Mouse (Mus musculus): ENCODE data around the gene Chn2.
A peak's percentile ranks its signal among the peaks of the same experiment; 100 is the strongest.

Gene Chn2

DNA sequence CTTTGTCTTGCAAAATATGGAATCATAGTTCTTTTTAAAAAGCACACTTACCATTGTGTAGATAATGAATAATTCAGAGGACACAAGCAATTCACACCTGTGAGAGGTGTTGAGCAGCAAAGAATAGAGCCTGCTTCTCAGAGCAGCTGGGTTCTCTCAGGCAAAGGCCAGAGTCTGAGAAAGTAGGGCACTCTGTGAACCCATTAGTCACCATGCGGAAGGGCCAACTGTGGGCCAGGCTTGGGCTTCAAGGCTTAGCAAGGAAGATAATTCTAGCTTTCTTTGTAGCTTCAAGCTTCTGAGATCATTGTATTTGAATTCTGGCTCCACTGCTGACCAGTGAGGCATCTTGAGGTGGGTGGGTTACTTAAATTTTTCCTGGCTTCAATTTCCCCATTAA lies 2.8 kb downstream of the Chn2 start:
- DNase-seq (ENCODE audit: low spot score), result no peak

DNA sequence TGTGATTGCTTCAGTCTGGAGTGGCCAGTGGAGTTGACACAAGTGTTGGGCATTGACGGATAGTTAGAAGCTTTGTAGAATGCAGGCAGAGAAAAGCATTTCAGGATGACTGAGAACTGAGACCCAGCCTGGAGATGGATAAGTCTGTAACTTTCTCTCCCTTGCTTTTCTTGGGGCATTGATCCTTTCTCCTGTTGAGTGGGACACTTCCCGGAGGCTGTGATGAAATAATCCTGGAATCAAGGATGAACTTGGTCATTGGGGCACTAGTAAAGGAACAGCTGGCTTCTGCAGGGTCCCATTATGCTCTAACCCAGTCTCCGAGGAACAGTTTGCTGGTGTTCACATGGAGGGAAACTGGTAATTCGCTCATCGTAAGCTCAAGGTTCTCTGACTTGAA lies 4.2 kb downstream of the Chn2 start:
- DNase-seq (ENCODE audit: low spot score), result no peak

- no peak for DNase-seq (ENCODE audit: low spot score)
These were observed 6.7 kb downstream of the Chn2 start for GRCm38 (mm10) chr6:54045748-54046721.

- DNase-seq (ENCODE audit: low spot score), result no peak
These were observed 7.8 kb downstream of the Chn2 start for GRCm38 (mm10) chr6:54046884-54047747.

- no peak for DNase-seq (ENCODE audit: low spot score)
These were observed 9.4 kb downstream of the Chn2 start for GRCm38 (mm10) chr6:54048768-54049167.

- DNase-seq (ENCODE audit: low spot score), result no peak
These were observed 11.8 kb downstream of the Chn2 start for GRCm38 (mm10) chr6:54051173-54051572.

GRCm38 (mm10) chr6:54052124-54052523 lies 12.8 kb downstream of the Chn2 start:
- no peak for DNase-seq (ENCODE audit: low spot score)

DNA sequence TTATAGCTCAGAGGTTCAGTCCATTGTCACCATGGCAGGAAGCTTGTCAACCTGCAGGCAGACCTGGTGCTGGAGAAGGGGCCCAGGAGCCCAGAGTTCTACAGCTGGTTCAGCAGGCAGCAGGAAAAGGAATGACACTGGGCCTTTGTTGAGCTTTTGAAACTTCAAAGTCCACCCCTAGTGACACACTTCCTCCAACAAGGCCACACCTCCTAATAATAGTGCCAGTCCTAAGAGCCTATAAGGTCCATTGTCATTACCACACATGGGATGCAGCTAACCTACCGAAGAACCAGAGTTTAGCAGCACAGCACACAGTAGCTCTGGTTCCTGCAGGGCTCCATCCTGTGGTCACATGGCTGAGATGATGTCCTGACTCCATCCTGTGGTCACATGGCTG lies 13.3 kb downstream of the Chn2 start:
- no peak for DNase-seq (ENCODE audit: low spot score)

GRCm38 (mm10) chr6:54053316-54053715 lies 14.0 kb downstream of the Chn2 start:
- no peak for DNase-seq (ENCODE audit: low spot score)

- no peak for DNase-seq (ENCODE audit: low spot score)
These were observed 16.0 kb downstream of the Chn2 start for GRCm38 (mm10) chr6:54055387-54055786.

DNA sequence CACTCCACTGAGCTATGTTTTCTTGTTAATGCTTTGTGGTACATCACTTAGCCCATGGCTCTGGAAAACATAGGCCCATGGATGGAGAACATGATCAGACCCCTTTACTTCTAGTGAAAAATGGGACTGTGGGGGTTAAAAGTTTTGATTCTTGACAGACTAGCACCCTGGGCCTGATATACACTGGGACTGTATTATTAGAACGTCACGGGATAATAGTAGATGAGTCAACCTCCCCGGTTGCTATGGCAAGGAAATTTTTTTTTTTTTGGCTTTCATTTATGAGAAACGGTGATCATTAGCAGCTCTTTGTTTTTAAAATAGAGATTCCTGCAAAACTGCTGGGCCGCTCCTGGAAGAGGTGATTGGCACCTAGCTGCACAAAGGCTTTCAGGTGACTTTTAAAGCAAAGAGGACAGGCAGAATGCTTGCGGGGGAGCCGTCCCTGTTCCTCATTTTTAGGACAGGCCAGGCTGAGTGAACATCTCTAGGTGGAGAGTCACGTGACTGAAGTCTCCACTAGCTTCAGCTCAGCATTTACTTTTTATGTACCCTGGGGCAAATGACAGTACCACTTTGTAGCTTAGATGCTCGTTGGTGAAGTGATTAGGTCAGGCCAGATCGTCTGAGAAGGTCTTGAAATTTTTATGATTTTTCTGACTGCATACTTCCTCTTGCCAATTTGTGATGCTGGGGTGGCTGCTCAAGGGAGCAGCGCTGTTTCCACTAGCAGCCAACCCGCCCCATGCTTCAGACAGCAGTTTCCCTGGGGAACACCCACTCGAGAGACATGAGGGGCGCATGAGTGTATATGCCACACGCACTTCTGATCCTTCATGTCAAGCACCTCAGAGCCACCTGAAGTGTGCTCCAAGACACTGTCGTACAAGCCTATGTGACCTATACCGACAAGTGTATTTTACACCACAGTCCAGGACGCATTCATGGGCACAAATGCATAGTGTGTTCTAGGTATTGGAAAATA lies 17.5 kb downstream of the Chn2 start:
- no peak for DNase-seq (ENCODE audit: low spot score)

GRCm38 (mm10) chr6:54057661-54058060 lies 18.3 kb downstream of the Chn2 start:
- DNase-seq (ENCODE audit: low spot score), result no peak

DNA sequence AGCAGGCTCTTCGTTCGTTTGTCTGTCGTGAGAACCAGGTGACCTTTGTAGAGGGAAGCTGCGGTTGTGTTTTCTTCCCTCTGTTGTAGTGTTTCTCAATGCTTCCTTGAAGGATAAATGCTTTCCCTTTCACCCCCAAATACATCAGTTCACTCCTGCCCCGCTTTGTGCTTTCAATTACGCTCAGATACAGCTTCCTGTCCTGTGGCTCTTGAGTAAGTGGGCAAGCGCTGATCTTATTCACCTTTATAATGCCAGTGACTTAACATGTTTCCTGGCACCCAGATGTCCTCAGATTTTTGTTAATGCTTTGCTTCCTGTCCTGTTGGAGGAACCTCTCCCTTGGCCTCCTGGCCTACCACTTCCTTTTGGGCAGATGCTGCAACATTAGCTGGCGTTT lies 19.5 kb downstream of the Chn2 start:
- DNase-seq (ENCODE audit: low spot score), result no peak

DNA sequence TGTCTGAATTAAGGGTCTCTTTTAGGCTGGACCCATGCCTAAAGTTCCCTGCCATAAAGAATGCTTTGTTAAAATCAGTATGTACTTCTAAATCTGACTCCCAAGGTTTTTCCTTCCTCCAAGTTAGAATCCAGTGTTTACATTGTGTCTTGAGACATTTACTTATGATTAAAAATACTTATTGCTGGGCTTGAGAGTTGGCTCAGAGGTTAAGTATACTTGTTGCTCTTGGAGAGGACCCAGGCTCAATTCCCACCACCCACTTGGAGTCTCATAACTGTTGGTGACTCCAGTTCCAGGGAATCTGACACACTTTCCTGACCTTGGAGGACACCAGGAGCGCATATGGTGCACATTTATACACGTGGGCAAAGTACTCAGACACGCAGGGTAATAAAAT lies 20.9 kb downstream of the Chn2 start:
- no peak for DNase-seq (ENCODE audit: low spot score)

- DNase-seq (ENCODE audit: low spot score), result no peak
These were observed 22.0 kb downstream of the Chn2 start for GRCm38 (mm10) chr6:54061375-54061774.

GRCm38 (mm10) chr6:54063878-54064277 lies 24.5 kb downstream of the Chn2 start:
- no peak for DNase-seq (ENCODE audit: low spot score)

GRCm38 (mm10) chr6:54067380-54067779 lies 28.0 kb downstream of the Chn2 start:
- DNase-seq (ENCODE audit: low spot score), result no peak

- DNase-seq (ENCODE audit: low spot score), result no peak
These were observed 29.5 kb downstream of the Chn2 start for GRCm38 (mm10) chr6:54068882-54069281.

- DNase-seq (ENCODE audit: low spot score), result peak; percentile 40
These were observed 31.4 kb downstream of the Chn2 start for GRCm38 (mm10) chr6:54070736-54071135.

- no peak for DNase-seq (ENCODE audit: low spot score)
These were observed 32.1 kb downstream of the Chn2 start for GRCm38 (mm10) chr6:54071478-54071877.

DNA sequence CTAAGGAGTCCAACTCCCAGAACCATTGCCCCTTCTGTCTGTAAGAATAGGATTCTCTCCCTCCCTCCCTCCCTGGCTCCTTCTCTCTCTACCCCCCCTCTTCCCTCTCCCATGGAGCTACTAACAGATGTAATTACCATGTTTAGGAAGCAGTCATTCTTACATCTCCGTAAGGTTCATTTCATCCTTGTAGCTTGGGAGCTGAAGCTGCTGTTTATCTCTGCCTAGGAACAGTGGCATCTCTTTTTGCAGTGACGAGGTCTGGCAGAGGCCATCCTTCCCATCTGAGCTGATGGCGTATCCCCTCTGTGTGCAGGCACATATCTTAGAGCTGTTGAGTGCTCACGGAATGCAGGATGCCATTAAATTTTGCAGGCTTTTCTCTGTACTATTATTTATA lies 35.1 kb downstream of the Chn2 start:
- no peak for DNase-seq (ENCODE audit: low spot score)

DNA sequence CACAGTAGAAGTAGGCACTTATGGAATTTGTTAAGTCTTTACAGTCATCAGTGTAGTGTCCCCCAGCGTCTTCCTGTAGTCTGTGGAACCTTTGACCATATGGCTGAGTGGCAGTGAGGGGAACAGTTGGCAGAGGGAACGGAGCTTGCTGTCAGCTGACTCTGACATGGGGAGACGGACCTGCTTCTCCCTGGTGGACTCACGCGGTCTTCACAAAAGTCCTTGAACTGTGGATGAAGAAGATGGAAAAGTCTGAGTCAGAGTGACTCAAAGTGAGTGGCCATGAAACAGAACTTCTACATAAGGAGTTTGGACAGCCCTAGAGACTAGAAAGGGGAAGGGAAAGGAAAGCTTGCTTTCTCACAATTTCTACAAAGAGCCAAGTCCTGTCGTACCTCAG lies 36.1 kb downstream of the Chn2 start:
- DNase-seq (ENCODE audit: low spot score), result no peak
